Mouse (Mus musculus): ENCODE data around the gene Arhgef40.

DNA sequence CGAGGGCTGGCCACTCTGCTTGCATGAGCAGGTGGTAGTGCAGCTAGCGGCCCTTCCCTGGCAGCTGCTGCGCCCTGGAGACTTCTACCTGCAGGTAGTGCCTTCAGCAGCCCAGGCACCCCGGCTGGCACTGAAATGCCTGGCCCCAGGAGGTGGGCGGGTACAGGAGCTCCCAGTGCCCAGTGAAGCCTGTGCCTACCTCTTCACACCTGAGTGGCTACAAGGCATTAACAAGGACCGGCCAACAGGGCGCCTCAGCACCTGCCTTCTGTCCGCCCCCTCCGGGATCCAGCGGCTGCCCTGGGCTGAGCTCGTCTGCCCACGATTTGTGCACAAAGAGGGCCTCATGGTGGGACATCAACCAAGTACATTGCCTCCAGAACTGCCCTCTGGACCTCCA, 4.2 kb downstream of the Arhgef40 start:
- TF ChIP-seq CTCF (conservative IDR thresholded peaks at IDR 0.05; ENCODE audit: insufficient read depth, insufficient read length, low read depth, low read length) (no peak), POLR2A (IDR thresholded peaks at IDR 0.05; ENCODE audit: low read depth, low read length) (no peak)

Data from kidney, adult 2 months (tissue).